Mouse (Mus musculus) erythroblast, embryonic 14.5 days (primary cell): ENCODE results near the gene Ulk4.

Experiments
- GATA1 ChIP-seq: IDR thresholded peaks from 2 replicates; pipeline ENCODE4 v1.6.1; 2012; ENCODE audit warnings: low read length, inconsistent platforms, mixed read lengths
- TAL1 ChIP-seq: IDR thresholded peaks from 3 replicates; pipeline ENCODE4 v1.6.1; 2012; ENCODE audit warnings: low read length, inconsistent platforms, mixed read lengths

GRCm38 (mm10) chr9:120943757-120944156, 333.2 kb downstream of the Ulk4 start:
- TF ChIP-seq GATA1 (no peak), TAL1 (no peak)
